Mouse (Mus musculus): ENCODE measurements at regions not wholly inside any gene's neighbourhood (a gene's known extent, or its start where the extent isn't known, plus 50 kb on each side); places are given as distances from the start of the nearest gene placed in this dataset.

DNA sequence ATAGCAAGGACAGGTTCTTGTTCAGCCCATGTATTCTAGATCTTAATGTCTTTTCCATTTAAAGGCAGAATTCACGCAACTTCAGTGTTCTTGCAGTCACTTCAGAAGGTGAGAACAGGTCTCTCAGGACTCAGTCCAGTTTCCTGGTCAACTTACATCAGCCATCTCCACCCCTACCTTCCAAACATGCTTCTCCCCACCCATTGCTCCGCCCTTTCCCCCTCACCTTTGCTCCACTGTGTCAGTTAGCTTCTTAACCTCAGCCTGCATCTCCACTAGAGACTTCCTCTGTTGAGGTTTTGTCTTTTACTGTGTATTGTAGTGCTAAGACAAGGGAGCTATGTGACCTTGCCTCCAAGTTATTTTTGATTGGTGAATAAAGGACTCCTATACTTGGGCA is 127.0 kb upstream of the Dyrk2 start:
- no peak for TF ChIP-seq CTCF (IDR thresholded peaks at IDR 0.05; ENCODE audit: extremely low read depth, insufficient read depth, insufficient read length, insufficient replicate concordance)
- no peak for TF ChIP-seq POLR2A (IDR thresholded peaks at IDR 0.05; ENCODE audit: low read depth, low read length)
